Mouse (Mus musculus) CH12.LX (cell line): ENCODE measurements at regions not wholly inside any gene's neighbourhood (a gene's known extent, or its start where the extent isn't known, plus 50 kb on each side); places are given as distances from the start of the nearest gene placed in this dataset.

Experiments
- DNase-seq: peaks from one replicate; pipeline ENCODE4 v3.0.0-alpha.2; 2013; ENCODE audit errors: extremely low read depth
- H3K27ac ChIP-seq: 2 replicates; pipeline ENCODE4 v1.5.1; 2012; ENCODE audit warnings: low read depth, mild to moderate bottlenecking, control low read depth, moderate library complexity; ENCODE audit not compliant: insufficient read depth
- H3K27me3 ChIP-seq: replicated peaks from 2 replicates; pipeline ENCODE3; 2012; ENCODE audit warnings: inconsistent platforms
- H3K36me3 ChIP-seq, 2 experiments: replicated peaks in 1 of 2; 2 replicates each; pipeline versions ENCODE3 to v1.6.1; 2012; ENCODE audit warnings: inconsistent platforms in 1 of 2, low read length in 1 of 2, mild to moderate bottlenecking in 1 of 2, mixed read lengths in 1 of 2, moderate library complexity in 1 of 2; ENCODE audit not compliant: control insufficient read depth in 1 of 2, insufficient read depth in 1 of 2
- H3K4me1 ChIP-seq, 2 experiments: 2 replicates each; pipeline ENCODE4 v1.6.1; 2012; ENCODE audit warnings: inconsistent platforms in 1 of 2, moderate library complexity in 1 of 2; ENCODE audit not compliant: insufficient read depth in 2 of 2, control insufficient read depth in 1 of 2
- H3K4me2 ChIP-seq: 2 replicates; pipeline ENCODE4 v1.6.1; 2012; ENCODE audit warnings: low read depth, mild to moderate bottlenecking, control low read depth; ENCODE audit not compliant: poor library complexity, insufficient read depth, severe bottlenecking
- H3K4me3 ChIP-seq, 3 experiments: fragments of 150-350 bp in 1 of 3; sonication (generic) in 1 of 3; replicated peaks in 1 of 3; 2 replicates each; pipeline versions ENCODE3 to v1.5.1; 2011 to 2012; ENCODE audit warnings: low read depth in 2 of 3, low read length in 2 of 3, mild to moderate bottlenecking in 2 of 3, moderate library complexity in 2 of 3, control low read depth in 1 of 3, improper control_type of control experiment in 1 of 3, inconsistent platforms in 1 of 3, mixed read lengths in 1 of 3; ENCODE audit not compliant: poor library complexity in 1 of 3
- H3K79me2 ChIP-seq: replicated peaks from 2 replicates; pipeline ENCODE4 v1.6.1; 2012; ENCODE audit warnings: mild to moderate bottlenecking, moderate library complexity; ENCODE audit not compliant: control insufficient read depth, poor library complexity, insufficient read depth, severe bottlenecking; ENCODE audit errors: extremely low read depth
- H3K9ac ChIP-seq: 2 replicates; pipeline ENCODE4 v1.6.1; 2012; ENCODE audit warnings: low read depth, mild to moderate bottlenecking, control low read depth, moderate library complexity; ENCODE audit not compliant: insufficient read depth
- H3K9me3 ChIP-seq: replicated peaks from 2 replicates; pipeline ENCODE3; 2012; ENCODE audit warnings: low read length, inconsistent platforms, mixed read lengths
- CHD1 ChIP-seq: IDR thresholded peaks from 2 replicates; pipeline ENCODE4 v1.6.1; 2012; ENCODE audit warnings: low read depth, low read length, improper control_type of control experiment, inconsistent platforms
- CHD2 ChIP-seq: IDR thresholded peaks from 2 replicates; pipeline ENCODE4 v1.6.1; 2011; ENCODE audit warnings: low read length, improper control_type of control experiment
- CTCF ChIP-seq, 2 experiments: IDR thresholded peaks in 1 of 2; conservative IDR thresholded peaks in 1 of 2; 2 replicates each; pipeline ENCODE4 v1.5.1; 2011 to 2012; ENCODE audit warnings: low read depth in 2 of 2, low read length in 2 of 2, improper control_type of control experiment in 1 of 2, inconsistent platforms in 1 of 2, mild to moderate bottlenecking in 1 of 2, moderate library complexity in 1 of 2
- E2F4 ChIP-seq: IDR thresholded peaks from 2 replicates; pipeline ENCODE4 v1.6.1; 2011; ENCODE audit warnings: low read depth, low read length, improper control_type of control experiment; ENCODE audit not compliant: insufficient replicate concordance
- ELF1 ChIP-seq: IDR thresholded peaks from 2 replicates; pipeline ENCODE4 v1.6.1; 2014; ENCODE audit warnings: low read depth, mild to moderate bottlenecking, inconsistent platforms, low read length, improper control_type of control experiment
- EP300 ChIP-seq: IDR thresholded peaks from 2 replicates; pipeline ENCODE4 v1.6.1; 2011; ENCODE audit warnings: low read length, improper control_type of control experiment
- GABPA ChIP-seq: IDR thresholded peaks from 2 replicates; pipeline ENCODE4 v1.6.1; 2012; ENCODE audit warnings: low read depth, low read length, improper control_type of control experiment, inconsistent platforms; ENCODE audit not compliant: insufficient replicate concordance
- IRF4 ChIP-seq: IDR thresholded peaks from 2 replicates; pipeline ENCODE4 v1.6.1; 2014; ENCODE audit warnings: low read depth, mild to moderate bottlenecking, inconsistent platforms, low read length, improper control_type of control experiment
- JUN ChIP-seq: IDR thresholded peaks from 2 replicates; pipeline ENCODE4 v1.6.1; 2011; ENCODE audit warnings: low read depth, mild to moderate bottlenecking, low read length, improper control_type of control experiment, moderate library complexity; ENCODE audit not compliant: insufficient read depth
- MAFK ChIP-seq: IDR thresholded peaks from 2 replicates; pipeline ENCODE4 v1.6.1; 2011; ENCODE audit warnings: low read length, improper control_type of control experiment; ENCODE audit not compliant: insufficient replicate concordance
- MXI1 ChIP-seq: IDR thresholded peaks from 2 replicates; pipeline ENCODE4 v1.6.1; 2011; ENCODE audit warnings: mild to moderate bottlenecking, low read depth, low read length, improper control_type of control experiment
- MYC ChIP-seq: IDR thresholded peaks from 2 replicates; pipeline ENCODE4 v1.6.1; 2011; ENCODE audit warnings: low read depth, mild to moderate bottlenecking, improper control_type of control experiment, low read length
- NRF1 ChIP-seq: IDR thresholded peaks from 2 replicates; pipeline ENCODE4 v1.6.1; 2014; ENCODE audit warnings: low read depth, mild to moderate bottlenecking, inconsistent platforms, low read length, improper control_type of control experiment, moderate library complexity
- POLR2A ChIP-seq: IDR thresholded peaks from 2 replicates; pipeline ENCODE4 v1.6.1; 2011; ENCODE audit warnings: low read depth, mild to moderate bottlenecking, improper control_type of control experiment, low read length
- RCOR1 ChIP-seq: conservative IDR thresholded peaks from 2 replicates; pipeline ENCODE4 v1.6.1; 2012; ENCODE audit warnings: low read depth, mild to moderate bottlenecking, inconsistent platforms, low read length, improper control_type of control experiment
- SMC3 ChIP-seq: IDR thresholded peaks from 2 replicates; pipeline ENCODE4 v1.6.1; 2011; ENCODE audit warnings: low read depth, low read length, improper control_type of control experiment
- TBP ChIP-seq: conservative IDR thresholded peaks from 2 replicates; pipeline ENCODE4 v1.6.1; 2011; ENCODE audit warnings: low read depth, low read length, improper control_type of control experiment
- UBTF ChIP-seq: IDR thresholded peaks from 2 replicates; pipeline ENCODE4 v1.6.1; 2012; ENCODE audit warnings: low read depth, mild to moderate bottlenecking, inconsistent platforms, low read length, improper control_type of control experiment, moderate library complexity
- USF2 ChIP-seq: conservative IDR thresholded peaks from 2 replicates; pipeline ENCODE4 v1.6.1; 2011; ENCODE audit warnings: low read depth, low read length, improper control_type of control experiment
- ZMIZ1 ChIP-seq: IDR thresholded peaks from 2 replicates; pipeline ENCODE4 v1.6.1; 2012; ENCODE audit warnings: low read depth, mild to moderate bottlenecking, inconsistent platforms, low read length, improper control_type of control experiment
- dilution Hi-C: fragments of 300-500 bp; cut with MboI; formaldehyde crosslinking; loops from 2 replicates; pipeline ENCODE4 v1.14.3; 2020; ENCODE audit warnings: low sequenced_read_pairs; ENCODE audit not compliant: extremely low pct_unique_long_range_greater_than_20kb, extremely low pct_ligation_motif_present
- in situ Hi-C: fragments of 300-500 bp; cut with MboI; formaldehyde crosslinking; loops from 3 replicates; pipeline ENCODE4 v1.14.3; 2019; ENCODE audit warnings: low sequenced_read_pairs, low pct_ligation_motif_present, low pct_unique_long_range_greater_than_20kb, mixed read lengths

- TF ChIP-seq CHD2 (no peak), CTCF (conservative IDR thresholded peaks at IDR 0.05 in 1 of 2, IDR thresholded peaks at IDR 0.05 in 1 of 2; ENCODE audit: low read depth in 2 of 2, low read length in 2 of 2) (no peak), NRF1 (no peak), UBTF (no peak), IRF4 (no peak)
- TF ChIP-seq, all 38 proteins: peak for 0
- H3K9me3 ChIP-seq: peaks cover 61% of the 10 kb centered on the region
- H3K36me3 ChIP-seq: no peaks in the 10 kb centered on the region
- H3K9ac ChIP-seq: no peak overlapping the region
- DNase-seq: no peak
- no peaks in the 10 kb centered on the region for H3K27me3 ChIP-seq
- no peaks in the 10 kb centered on the region for H3K79me2 ChIP-seq
- dilution Hi-C loops (no loop called here), in situ Hi-C loops (no loop called here)
- no peak overlapping the region for H3K4me3 ChIP-seq
- H3K4me2 ChIP-seq: no peak overlapping the region
- H3K27ac ChIP-seq: no peak overlapping the region
- H3K4me1 ChIP-seq: no peaks in the 10 kb centered on the region
These were observed 57.1 kb upstream of the Plekha5 start for GRCm38 (mm10) chr6:140366791-140367190.

DNA sequence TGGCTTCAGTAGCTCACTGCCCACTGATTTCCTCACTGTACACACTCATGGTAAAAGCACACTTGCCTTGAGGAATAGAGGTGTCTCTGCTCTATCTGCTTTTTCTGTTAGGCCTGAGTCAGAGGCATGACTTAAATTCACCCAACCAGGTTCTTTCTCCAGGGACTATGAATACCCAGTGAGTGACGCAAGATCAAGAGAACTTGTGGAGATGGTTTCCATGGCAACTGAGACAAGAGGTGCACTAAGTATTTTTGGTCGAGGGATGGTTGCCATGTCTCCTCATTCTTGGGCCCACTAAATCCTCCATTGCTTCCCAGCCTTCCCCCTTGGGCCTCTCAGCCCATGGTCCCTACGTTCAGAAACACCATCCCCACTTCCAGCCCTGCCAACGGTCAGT is 62.9 kb upstream of the Plekha5 start:
- no peaks in the 10 kb centered on the region for H3K27me3 ChIP-seq
- no peak overlapping the region for H3K27ac ChIP-seq
- no peaks in the 10 kb centered on the region for H3K4me1 ChIP-seq
- no peaks in the 10 kb centered on the region for H3K79me2 ChIP-seq
- TF ChIP-seq CHD1: no peak
- TF ChIP-seq POLR2A: no peak
- TF ChIP-seq CHD2: no peak
- no peak for TF ChIP-seq SMC3
- no peak for TF ChIP-seq GABPA
- no peak for TF ChIP-seq CTCF (conservative IDR thresholded peaks at IDR 0.05 in 1 of 2, IDR thresholded peaks at IDR 0.05 in 1 of 2; ENCODE audit: low read depth in 2 of 2, low read length in 2 of 2)
- TF ChIP-seq MXI1: no peak
- TF ChIP-seq RCOR1: no peak
- no peak for TF ChIP-seq JUN
- no peak for TF ChIP-seq NRF1
- TF ChIP-seq EP300: no peak
- no peak for TF ChIP-seq MYC
- TF ChIP-seq ZMIZ1: no peak
- TF ChIP-seq USF2: no peak
- TF ChIP-seq MAFK: no peak
- TF ChIP-seq TBP: no peak
- no peak for TF ChIP-seq ELF1
- TF ChIP-seq E2F4: no peak
- H3K9me3 ChIP-seq: peaks cover 65% of the 10 kb centered on the region
- H3K4me3 ChIP-seq: no peak overlapping the region
- no peak for DNase-seq
- H3K36me3 ChIP-seq: no peaks in the 10 kb centered on the region
- dilution Hi-C loops: no loop called here
- H3K9ac ChIP-seq: no peak overlapping the region
- in situ Hi-C loops: no loop called here
- no peak overlapping the region for H3K4me2 ChIP-seq
